Mouse (Mus musculus) MEL-GATA-1-ER (cell line): ENCODE data around the gene Kazn.

Experiments
- DNase-seq: peaks from one replicate; pipeline ENCODE4 v3.0.0-alpha.2; 2012; ENCODE audit warnings: low read depth; ENCODE audit errors: extremely low read depth

Kazn gene

GRCm38 (mm10) chr4:142165363-142165762 lies 73.8 kb downstream of the Kazn start:
- DNase-seq: no peak

- no peak for DNase-seq
Measured at GRCm38 (mm10) chr4:142164386-142164785, 74.8 kb downstream of the Kazn start.

- DNase-seq: no peak
Measured at GRCm38 (mm10) chr4:142163862-142164261, 75.3 kb downstream of the Kazn start.

- no peak for DNase-seq
Measured at GRCm38 (mm10) chr4:142162729-142163128, 76.5 kb downstream of the Kazn start.

GRCm38 (mm10) chr4:142162102-142162501 lies 77.1 kb downstream of the Kazn start:
- DNase-seq: no peak

GRCm38 (mm10) chr4:142160041-142160440 lies 79.2 kb downstream of the Kazn start:
- DNase-seq: no peak

- DNase-seq: no peak
Measured at GRCm38 (mm10) chr4:142156506-142156905, 82.7 kb downstream of the Kazn start.

GRCm38 (mm10) chr4:142154246-142154645 lies 85.0 kb downstream of the Kazn start:
- DNase-seq: no peak

GRCm38 (mm10) chr4:142153526-142153925 lies 85.7 kb downstream of the Kazn start:
- DNase-seq: no peak

- no peak for DNase-seq
Measured at GRCm38 (mm10) chr4:142152733-142153422, 86.3 kb downstream of the Kazn start.

GRCm38 (mm10) chr4:142150086-142150485 lies 89.1 kb downstream of the Kazn start:
- no peak for DNase-seq

GRCm38 (mm10) chr4:142149202-142149601 lies 90.0 kb downstream of the Kazn start:
- no peak for DNase-seq

- DNase-seq: no peak
Measured at GRCm38 (mm10) chr4:142147671-142148070, 91.5 kb downstream of the Kazn start.

GRCm38 (mm10) chr4:142144096-142144495 lies 95.1 kb downstream of the Kazn start:
- DNase-seq: no peak

GRCm38 (mm10) chr4:142143290-142143689 lies 95.9 kb downstream of the Kazn start:
- DNase-seq: no peak

GRCm38 (mm10) chr4:142139729-142140128 lies 99.5 kb downstream of the Kazn start:
- DNase-seq: no peak

- no peak for DNase-seq
Measured at GRCm38 (mm10) chr4:142138356-142139099, 100.7 kb downstream of the Kazn start.

GRCm38 (mm10) chr4:142136766-142137503 lies 102.3 kb downstream of the Kazn start:
- DNase-seq: no peak

GRCm38 (mm10) chr4:142135515-142135914 lies 103.7 kb downstream of the Kazn start:
- DNase-seq: no peak

GRCm38 (mm10) chr4:142130162-142130561 lies 109.0 kb downstream of the Kazn start:
- no peak for DNase-seq

GRCm38 (mm10) chr4:142127275-142127788 lies 111.9 kb downstream of the Kazn start:
- DNase-seq: no peak
